Comparison of ENCODE assay signal across 21 mouse cellular contexts in the genomic region with DNA sequence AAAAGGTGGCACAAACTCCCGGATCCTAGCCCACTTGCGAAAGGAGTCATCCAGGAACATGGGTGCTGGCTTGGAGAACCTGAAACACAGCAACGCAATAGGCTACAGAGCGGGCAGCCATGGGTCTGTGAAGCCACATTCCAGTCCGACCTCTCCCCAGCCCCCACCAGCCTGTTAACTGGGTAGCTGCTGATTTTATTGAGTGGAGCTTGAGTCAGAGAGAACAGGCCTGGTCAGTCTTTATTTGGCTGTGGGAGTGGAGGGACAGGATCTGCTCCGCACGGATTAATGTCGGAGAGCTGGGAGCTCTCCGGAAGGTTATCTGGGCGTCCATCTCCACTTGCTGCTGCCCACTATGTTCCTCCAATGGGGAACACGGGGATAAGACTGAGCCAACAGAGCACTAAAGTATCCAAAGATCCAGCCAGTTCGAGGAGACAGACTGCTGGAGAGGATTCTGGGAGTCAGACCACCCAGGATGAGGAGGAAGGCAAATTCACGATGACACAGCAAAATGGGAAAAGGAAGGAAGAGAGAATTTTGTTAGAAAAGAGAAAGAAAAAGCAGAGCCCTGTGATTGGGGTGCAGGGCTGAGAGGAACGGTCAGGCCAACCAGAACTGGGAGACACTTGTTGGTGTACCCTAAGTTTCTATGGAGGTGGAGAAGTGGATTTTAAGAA. TPM values are rescaled to one million over a fixed set of nuclear protein-coding genes. Genes with fewer than 3 reads are reported as not detected.
A peak's percentile ranks its signal among the peaks of the same experiment; 100 is the strongest.
DNase-seq lines count a peak whose midpoint lies in the region; ATAC-seq lines count a peak whose summit lies in the region.
"Had no signal": no experiment of that assay in that cellular context is flagged by ENCODE, and none has a peak within 500 bp of the region (broad histone marks: within the 10 kb centered on the region; RNA-seq: fewer than 3 reads in every experiment).

No protein-coding gene starts in this region.

- H3K36me3 ChIP-seq in heart, embryonic 11.5 days (ENCODE audit: control insufficient read depth, insufficient read depth, low read length) = no peaks in the 10 kb centered on the region
- 0 out of 2 replicates have a peak, but pooled peaks cover 2% of the 10 kb centered on the region for H3K36me3 ChIP-seq in lung, embryonic 16.5 days (ENCODE audit: control insufficient read depth, insufficient read depth, low read length)
- H3K36me3 ChIP-seq in stomach, embryonic 15.5 days = 0 out of 2 replicates have a peak, but pooled peaks cover 3% of the 10 kb centered on the region
- peaks cover 6% of the 10 kb centered on the region; the same call in 1 of the 2 replicates for H3K36me3 ChIP-seq in neural tube, embryonic 15.5 days
- H3K36me3 ChIP-seq: hindbrain, embryonic 15.5 days; midbrain, embryonic 15.5 days had no signal

- DNase-seq in heart, adult 8-10 months (ENCODE audit: low spot score) = no peak
- DNase-seq in lung, postnatal 25 days (ENCODE audit: low spot score) = no peak
- DNase-seq in ZHBTc4 (ENCODE audit: low read depth, low spot score) = peak; percentile 72
- DNase-seq in right cerebral cortex, adult 2 months (ENCODE audit: low spot score in 2 of 2) = no peak
- DNase-seq: adrenal gland, postnatal 36 days; cerebellum, adult 2 months; gastrocnemius, postnatal 10 days; heart, adult 18-20 months; heart, postnatal 10 days; liver; liver, postnatal 0 days; thymus, postnatal 36 days had no signal

- no peak overlapping the region for H3K4me3 ChIP-seq in heart, embryonic 11.5 days (ENCODE audit: low read depth, low read length)
- H3K4me3 ChIP-seq in lung, embryonic 16.5 days (ENCODE audit: low read length) = no peak overlapping the region
- H3K4me3 ChIP-seq in stomach, embryonic 15.5 days (replicated peaks) = no peak overlapping the region
- H3K4me3 ChIP-seq in neural tube, embryonic 15.5 days (replicated peaks) = no peak overlapping the region
- H3K4me3 ChIP-seq: embryonic facial prominence, embryonic 12.5 days; hindbrain, embryonic 15.5 days; midbrain, embryonic 15.5 days had no signal

- H3K9ac ChIP-seq in heart, embryonic 11.5 days (ENCODE audit: low read depth, low read length) = 0 out of 2 replicates have a peak overlapping the region, but pooled peaks have one; percentile 24
- no peak overlapping the region; the same call in 1 of the 2 replicates for H3K9ac ChIP-seq in lung, embryonic 16.5 days (ENCODE audit: low read length)
- H3K9ac ChIP-seq in stomach, embryonic 15.5 days = no peak overlapping the region
- H3K9ac ChIP-seq in neural tube, embryonic 15.5 days (replicated peaks) = no peak overlapping the region
- H3K9ac ChIP-seq: embryonic facial prominence, embryonic 12.5 days; hindbrain, embryonic 15.5 days; liver, postnatal 0 days; midbrain, embryonic 15.5 days had no signal

- no peak overlapping the region for H3K27ac ChIP-seq in heart, embryonic 11.5 days (ENCODE audit: low read depth, low read length)
- H3K27ac ChIP-seq in lung, embryonic 16.5 days (ENCODE audit: low read length) = 0 out of 2 replicates have a peak overlapping the region, but pooled peaks have one; percentile 13
- H3K27ac ChIP-seq in stomach, embryonic 15.5 days = no peak overlapping the region
- no peak overlapping the region for H3K27ac ChIP-seq in neural tube, embryonic 15.5 days (replicated peaks)
- H3K27ac ChIP-seq: embryonic facial prominence, embryonic 12.5 days; hindbrain, embryonic 15.5 days; midbrain, embryonic 15.5 days had no signal

- H3K4me1 ChIP-seq in heart, embryonic 11.5 days (ENCODE audit: control insufficient read depth, insufficient read depth, low read length) = peaks cover 8% of the 10 kb centered on the region
- peaks cover 6% of the 10 kb centered on the region; the same call in 1 of the 2 replicates for H3K4me1 ChIP-seq in lung, embryonic 16.5 days (replicated peaks; ENCODE audit: control insufficient read depth, insufficient read depth, low read length)
- no peaks in the 10 kb centered on the region for H3K4me1 ChIP-seq in stomach, embryonic 15.5 days
- no peaks in the 10 kb centered on the region for H3K4me1 ChIP-seq in neural tube, embryonic 15.5 days
- H3K4me1 ChIP-seq: embryonic facial prominence, embryonic 12.5 days; hindbrain, embryonic 15.5 days; midbrain, embryonic 15.5 days had no signal

- H3K9me3 ChIP-seq in heart, embryonic 11.5 days (replicated peaks; ENCODE audit: control insufficient read depth, low read length) = no peaks in the 10 kb centered on the region
- no peaks in the 10 kb centered on the region for H3K9me3 ChIP-seq in lung, embryonic 16.5 days (ENCODE audit: control insufficient read depth, low read length)
- H3K9me3 ChIP-seq in stomach, embryonic 15.5 days = no peaks in the 10 kb centered on the region
- no peaks in the 10 kb centered on the region for H3K9me3 ChIP-seq in neural tube, embryonic 15.5 days (replicated peaks)
- H3K9me3 ChIP-seq: embryonic facial prominence, embryonic 12.5 days; hindbrain, embryonic 15.5 days; midbrain, embryonic 15.5 days had no signal

- no peak overlapping the region for H3K4me2 ChIP-seq in heart, embryonic 11.5 days
- H3K4me2 ChIP-seq in lung, embryonic 16.5 days (ENCODE audit: low read depth, low read length) = no peak overlapping the region
- no peak overlapping the region for H3K4me2 ChIP-seq in stomach, embryonic 15.5 days
- H3K4me2 ChIP-seq in neural tube, embryonic 15.5 days = no peak overlapping the region
- H3K4me2 ChIP-seq: embryonic facial prominence, embryonic 12.5 days; hindbrain, embryonic 15.5 days; midbrain, embryonic 15.5 days had no signal

- no peak for ATAC-seq in heart, embryonic 11.5 days (replicated peaks; ENCODE audit: insufficient number of reproducible peaks, low FRiP score, low TSS enrichment)
- ATAC-seq in lung, embryonic 16.5 days (ENCODE audit: low read depth) = peak; percentile 34
- ATAC-seq in stomach, embryonic 15.5 days (ENCODE audit: insufficient read depth, low FRiP score, low read depth) = peak; percentile 50; the same call in 1 of the 2 replicates
- no peak for ATAC-seq in neural tube, embryonic 15.5 days (ENCODE audit: low FRiP score)
- ATAC-seq: intestine, embryonic 16.5 days; liver, postnatal 0 days; midbrain, embryonic 15.5 days had no signal

- WGBS in heart, embryonic 11.5 days (ENCODE audit: insufficient replicate concordance) = 53% methylated on average over 14 of the region's 14 CpGs
- WGBS in lung, embryonic 16.5 days = 54% methylated on average over 14 of the region's 14 CpGs
- WGBS in stomach, embryonic 15.5 days = 64% methylated on average over 14 of the region's 14 CpGs
- WGBS in neural tube, embryonic 15.5 days = 86% methylated on average over 14 of the region's 14 CpGs

- H3K27me3 ChIP-seq in heart, embryonic 11.5 days (ENCODE audit: control insufficient read depth, insufficient read depth, low read length) = no peaks in the 10 kb centered on the region
- H3K27me3 ChIP-seq in lung, embryonic 16.5 days (ENCODE audit: control insufficient read depth, insufficient read depth, low read depth, low read length) = no peaks in the 10 kb centered on the region
- no peaks in the 10 kb centered on the region for H3K27me3 ChIP-seq in stomach, embryonic 15.5 days (replicated peaks)
- H3K27me3 ChIP-seq in neural tube, embryonic 15.5 days (replicated peaks) = no peaks in the 10 kb centered on the region
- H3K27me3 ChIP-seq: embryonic facial prominence, embryonic 12.5 days; hindbrain, embryonic 15.5 days; midbrain, embryonic 15.5 days had no signal

RNA-seq across cellular contexts. Expression of a gene that starts 34.9 kb away (rescaled TPM):
- 0.50 and 0.80 TPM in 2 replicates for polyA plus RNA-seq in heart, embryonic 11.5 days (2014; fragmentation: Nextera tagmentation; extraction: Ambion mirVana)
- under 1 TPM in 1 of 4 experiments, not detected in 3; 0.34 TPM for total RNA-seq in heart, adult 8-10 months (2022)
- 3.2 and 3.7 TPM in 2 replicates for polyA plus RNA-seq in lung, embryonic 16.5 days (2015; fragmentation: Nextera tagmentation; extraction: Ambion mirVana)
- polyA plus RNA-seq in stomach, embryonic 15.5 days (2015; fragmentation: Nextera tagmentation; extraction: Ambion mirVana) = 6.9 and 7.0 TPM in 2 replicates
- 1.1 and 2.3 TPM in 2 replicates for polyA plus RNA-seq in neural tube, embryonic 15.5 days (2015; fragmentation: Nextera tagmentation; extraction: Ambion mirVana)
- total RNA-seq: megakaryocyte progenitor cell, adult 5-6 weeks had no signal

RNA-seq across cellular contexts. Expression of a gene that starts 49.7 kb away (rescaled TPM):
- 31.6 and 37.4 TPM in 2 replicates for polyA plus RNA-seq in heart, embryonic 11.5 days (2014; fragmentation: Nextera tagmentation; extraction: Ambion mirVana)
- 10 to 100 TPM; 58.9 to 86.0 (median 75.4) TPM for total RNA-seq in heart, adult 8-10 months (2022)
- polyA plus RNA-seq in lung, embryonic 16.5 days (2015; fragmentation: Nextera tagmentation; extraction: Ambion mirVana) = 41.5 and 44.4 TPM in 2 replicates
- 37.5 and 42.9 TPM in 2 replicates for polyA plus RNA-seq in stomach, embryonic 15.5 days (2015; fragmentation: Nextera tagmentation; extraction: Ambion mirVana)
- 56.9 and 59.3 TPM in 2 replicates for polyA plus RNA-seq in neural tube, embryonic 15.5 days (2015; fragmentation: Nextera tagmentation; extraction: Ambion mirVana)

Comparison
In these comparisons a context has a peak if more than half of its experiments do, and no peak if none do; other contexts are left out.
1. ATAC-seq: peak in lung, embryonic 16.5 days (single experiment) and stomach, embryonic 15.5 days (single experiment); none in heart, embryonic 11.5 days (single experiment) and neural tube, embryonic 15.5 days (single experiment).